Mouse (Mus musculus): ENCODE data around the gene Psmg3.

The Psmg3 gene

DNA sequence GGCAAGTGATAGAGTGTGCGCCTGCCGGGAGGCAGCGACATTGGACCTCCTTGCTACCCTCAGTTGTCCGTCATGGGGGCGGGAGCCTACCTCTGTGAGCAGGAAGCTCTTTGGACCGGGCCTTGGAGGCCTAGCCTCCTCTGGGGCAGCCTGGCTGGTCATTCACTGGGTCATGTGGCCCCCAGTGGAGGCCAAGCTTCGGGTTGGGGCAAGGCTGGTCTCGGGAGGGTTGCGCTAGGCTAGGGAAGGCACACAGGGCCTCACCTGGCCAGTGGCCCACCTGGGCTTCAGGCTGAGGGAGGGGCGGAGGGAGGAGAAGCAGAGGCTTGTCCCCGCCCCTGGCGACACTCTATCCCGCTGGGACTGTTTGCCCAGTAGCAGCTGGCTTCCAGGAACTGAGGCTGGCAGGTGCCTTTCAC is 12.7 kb downstream of the Psmg3 start:
- DNase-seq, result no peak

GRCm38 (mm10) chr5:139813126-139813490 is 13.6 kb downstream of the Psmg3 start:
- no peak for DNase-seq

- DNase-seq, result no peak
These were observed 14.1 kb downstream of the Psmg3 start for GRCm38 (mm10) chr5:139812398-139813125.

DNA sequence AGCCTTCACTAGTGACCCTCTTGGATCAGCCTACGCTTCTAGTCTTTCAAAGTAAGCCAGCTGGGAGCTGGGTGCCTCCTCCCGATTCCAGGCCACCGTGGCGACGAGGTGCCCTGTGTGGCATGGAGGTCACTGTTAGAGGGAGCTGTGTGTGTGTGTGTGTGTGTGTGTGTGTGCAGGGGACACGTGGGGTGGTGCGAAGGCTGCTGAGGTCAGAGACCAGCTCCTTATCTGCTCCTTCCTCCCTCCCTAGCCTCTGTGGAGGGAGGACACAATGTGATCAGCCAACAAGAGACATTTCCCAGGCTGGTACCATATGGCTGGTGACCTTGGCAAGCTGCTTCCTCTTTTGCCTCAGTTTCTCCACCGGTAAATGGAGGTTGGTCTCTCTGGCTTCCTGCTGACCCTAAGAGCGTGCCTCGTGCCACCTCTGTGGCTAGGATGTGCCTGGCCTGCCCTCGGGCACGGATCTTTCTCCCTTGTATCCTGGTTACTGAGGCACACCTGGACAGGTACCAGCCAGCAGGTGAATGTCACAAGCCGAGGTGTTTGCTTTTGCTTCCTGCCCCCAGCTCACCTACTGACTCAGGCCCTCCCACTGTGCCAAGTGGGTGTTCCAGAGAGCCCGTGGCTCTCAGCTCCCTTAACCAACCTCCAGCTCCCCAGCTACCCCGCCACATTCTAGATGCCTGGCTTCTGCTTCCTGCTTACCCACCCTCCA is 14.8 kb downstream of the Psmg3 start:
- DNase-seq, result no peak

- no peak for DNase-seq
These were observed 17.3 kb downstream of the Psmg3 start for GRCm38 (mm10) chr5:139809397-139809796.

DNA sequence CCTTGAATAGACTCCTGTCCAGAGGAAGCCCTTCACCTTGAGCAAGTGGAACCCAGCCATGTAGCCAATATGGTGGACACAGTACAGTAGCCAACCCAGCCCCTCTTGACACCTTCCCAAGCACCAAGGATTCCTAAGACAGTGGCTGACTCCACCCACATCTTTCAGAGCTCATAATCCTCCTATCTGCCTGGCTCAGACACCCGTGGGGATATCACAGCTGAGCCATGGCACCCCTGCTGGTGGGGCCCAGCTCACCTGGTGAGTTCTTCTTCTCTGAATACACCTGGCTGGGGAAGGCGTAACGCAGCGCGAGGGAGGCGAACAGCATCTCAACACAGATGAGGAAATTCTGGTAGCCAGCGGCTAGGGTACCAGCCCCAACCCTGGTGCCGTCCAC is 20.8 kb downstream of the Psmg3 start:
- no peak for DNase-seq

- DNase-seq, result no peak
These were observed 22.0 kb downstream of the Psmg3 start for GRCm38 (mm10) chr5:139804573-139805111.

- DNase-seq, result peak; percentile 52
These were observed 22.6 kb downstream of the Psmg3 start for GRCm38 (mm10) chr5:139804107-139804551.

- DNase-seq, result peak; percentile 84
These were observed 23.0 kb downstream of the Psmg3 start for GRCm38 (mm10) chr5:139803601-139804102.

DNA sequence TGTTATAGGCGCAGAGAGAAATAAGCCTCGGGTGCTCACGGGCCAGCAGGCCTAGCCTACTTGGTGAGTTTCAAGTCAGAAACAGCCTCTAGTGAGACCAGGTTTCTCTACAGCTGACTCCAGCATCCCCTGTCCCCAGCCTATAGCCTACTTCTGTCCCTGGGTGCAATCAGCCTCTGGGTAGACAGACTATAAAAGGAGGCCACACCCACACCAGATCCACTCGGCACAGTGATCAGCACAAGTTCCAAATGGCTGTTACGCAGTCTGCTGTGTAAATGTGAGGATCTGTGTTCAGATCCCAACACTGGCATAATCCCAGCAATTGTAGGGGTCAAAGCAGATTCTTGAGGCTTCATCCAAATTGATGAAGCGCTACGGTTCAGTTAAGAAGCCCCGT is 23.5 kb downstream of the Psmg3 start:
- no peak for DNase-seq

DNA sequence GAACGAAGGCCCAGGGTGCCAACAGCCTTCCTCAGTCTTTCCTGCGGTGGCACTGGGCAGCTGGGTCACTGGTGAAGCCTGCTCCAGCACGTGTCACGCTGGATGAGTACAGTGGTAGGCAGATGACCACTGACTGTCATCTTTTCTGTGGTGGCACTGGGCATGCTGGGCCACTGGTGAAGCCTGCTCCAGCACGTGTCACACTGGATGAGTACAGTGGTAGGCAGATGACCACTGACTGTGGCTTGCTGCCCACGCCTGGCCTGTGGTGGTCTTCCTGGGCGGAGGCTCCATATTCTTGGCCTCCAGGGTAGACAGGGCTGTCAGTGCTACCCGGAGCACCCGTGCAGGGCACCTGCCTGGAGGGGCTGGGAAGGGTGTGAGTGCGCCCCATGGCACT is 24.8 kb downstream of the Psmg3 start:
- no peak for DNase-seq

DNA sequence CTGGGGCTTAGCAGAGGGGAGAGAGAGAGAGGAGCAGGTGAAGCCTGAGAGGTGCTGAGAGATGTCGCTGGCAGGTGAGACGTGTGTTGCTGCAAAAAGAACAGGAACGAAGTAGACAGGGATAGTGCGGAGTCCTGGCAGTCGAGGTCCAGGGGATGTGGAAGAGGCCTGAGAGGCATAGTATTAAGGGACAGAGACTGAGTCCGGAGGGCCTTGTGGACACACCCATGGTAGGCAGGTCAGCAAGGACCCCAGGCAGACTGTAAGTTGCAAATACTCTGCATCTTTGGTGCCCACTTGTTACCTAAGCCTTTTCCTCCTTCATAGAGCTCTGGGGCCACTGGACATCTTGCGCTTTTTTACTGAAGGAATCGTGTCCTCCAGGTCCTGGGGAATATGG is 25.5 kb downstream of the Psmg3 start:
- no peak for DNase-seq

- DNase-seq, result no peak
These were observed 26.7 kb downstream of the Psmg3 start for GRCm38 (mm10) chr5:139799801-139800590.

GRCm38 (mm10) chr5:139799041-139799440 is 27.6 kb downstream of the Psmg3 start:
- no peak for DNase-seq

DNA sequence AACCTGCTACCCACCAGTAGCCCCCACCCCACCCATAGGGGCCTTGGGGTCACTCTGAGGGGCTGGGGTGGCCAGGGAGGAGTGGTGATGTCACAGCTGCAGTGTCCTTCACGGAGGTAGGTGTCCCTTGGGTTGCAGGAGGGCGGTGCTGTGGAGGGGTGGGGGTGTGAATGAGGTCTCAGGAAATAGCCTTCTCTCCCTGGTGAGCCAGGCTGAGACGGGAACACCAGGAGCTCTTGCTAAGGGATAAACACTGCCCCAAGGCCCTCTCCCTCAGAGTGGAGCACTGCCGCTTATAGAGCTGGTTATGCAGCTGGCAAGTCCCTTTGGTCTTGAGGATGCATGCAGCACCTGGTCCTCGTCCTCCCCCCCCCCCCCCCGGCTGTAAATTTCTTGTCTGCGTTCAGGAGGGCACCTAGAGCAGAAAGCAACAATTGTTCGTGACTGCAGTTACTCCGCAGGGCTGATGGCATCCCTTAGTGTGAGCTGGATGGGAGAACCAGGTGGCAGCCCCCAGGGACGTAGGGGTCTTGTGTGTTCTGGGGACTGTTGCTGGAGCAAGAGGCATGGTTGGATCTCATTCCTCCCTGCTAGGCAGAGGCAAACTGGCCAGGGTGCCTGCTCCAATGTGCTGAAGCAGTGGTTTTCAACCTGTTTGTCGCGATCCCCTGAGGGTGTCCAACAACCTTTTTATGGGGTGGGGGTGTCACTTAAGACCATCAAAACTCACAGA is 28.4 kb downstream of the Psmg3 start:
- DNase-seq, result no peak

GRCm38 (mm10) chr5:139797473-139798167 is 29.1 kb downstream of the Psmg3 start:
- DNase-seq, result peak; percentile 92

DNA sequence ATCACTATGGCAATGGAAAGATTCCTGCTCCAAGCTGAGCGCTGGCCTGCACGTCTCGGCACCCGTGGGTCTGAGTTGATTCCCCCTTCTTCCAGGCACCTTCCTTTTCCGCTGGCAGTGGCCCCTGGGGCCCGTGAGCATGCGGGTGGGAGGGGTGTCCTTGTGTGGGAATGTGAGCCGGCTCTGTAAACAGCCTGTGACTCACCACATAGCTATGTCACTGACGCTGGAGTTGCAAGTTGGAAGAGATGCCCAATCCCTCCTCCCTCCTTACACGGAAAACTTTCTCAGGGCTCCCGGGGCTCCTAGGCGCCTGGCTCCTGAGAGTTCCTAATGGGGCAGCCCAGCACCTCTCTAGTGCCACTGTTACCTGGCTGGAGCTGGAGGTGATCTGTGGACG is 29.8 kb downstream of the Psmg3 start:
- DNase-seq, result peak; percentile 63

GRCm38 (mm10) chr5:139796001-139796620 is 30.6 kb downstream of the Psmg3 start:
- DNase-seq, result no peak

- no peak for DNase-seq
These were observed 31.7 kb downstream of the Psmg3 start for GRCm38 (mm10) chr5:139794938-139795337.

DNA sequence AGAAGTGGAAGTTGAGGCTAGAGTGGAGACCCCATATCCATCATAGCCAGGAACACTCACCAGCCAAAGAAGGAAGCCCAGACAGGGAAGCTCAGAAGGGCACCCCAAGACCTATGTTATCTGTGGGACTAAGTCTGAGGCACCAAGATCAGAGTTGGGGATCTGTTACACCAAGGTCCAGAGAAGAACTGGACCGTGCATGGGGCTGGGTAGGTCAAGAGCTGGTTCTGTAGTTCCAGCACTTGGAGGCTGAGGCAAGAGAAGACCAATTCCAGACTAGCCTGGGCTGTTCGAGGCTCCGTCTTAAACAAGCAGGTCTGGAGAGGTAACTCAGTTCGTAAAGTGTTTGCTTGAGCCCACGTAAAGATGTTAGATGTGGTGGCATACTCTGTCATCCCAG is 32.5 kb downstream of the Psmg3 start:
- no peak for DNase-seq
